Mouse (Mus musculus): ENCODE measurements around the gene Cdk14. TPM values are rescaled to one million over a fixed set of nuclear protein-coding genes. Genes with fewer than 3 reads are reported as not detected.
A peak's percentile ranks its signal among the peaks of the same experiment; 100 is the strongest.

Cdk14 gene
- polyA plus RNA-seq, 1 experiment = 2.6 TPM

DNA sequence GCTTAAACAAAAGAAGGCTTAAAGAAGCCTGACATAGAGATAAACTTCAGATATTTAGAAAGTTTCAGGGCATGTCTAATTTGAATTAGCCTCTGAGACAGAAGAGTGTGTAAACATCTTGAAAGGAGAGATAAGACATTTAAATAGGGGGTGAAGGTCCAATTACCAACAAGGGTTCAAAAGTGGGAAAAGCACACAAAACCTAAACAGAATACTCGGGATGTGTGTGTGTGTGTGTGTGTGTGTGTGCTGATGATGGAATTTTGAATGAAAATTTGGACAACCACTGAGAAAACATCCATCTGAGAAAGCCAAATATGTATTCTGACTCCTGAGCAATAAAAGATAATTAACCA lies 208.4 kb downstream of the Cdk14 start:
- Histone ChIP-seq H3K4me1 (ENCODE audit: control insufficient read depth, insufficient read depth, low read length) (no peaks in the 10 kb centered on the region), H3K27ac (ENCODE audit: insufficient read depth, low read depth, low read length) (no peak overlapping the region), H3K27me3 (replicated peaks; ENCODE audit: control insufficient read depth, insufficient read depth, low read length) (no peaks in the 10 kb centered on the region), H3K4me3 (ENCODE audit: insufficient read depth, low read depth, low read length) (no peak overlapping the region), H3K36me3 (ENCODE audit: control insufficient read depth, insufficient read depth, low read length) (no peaks in the 10 kb centered on the region)
- WGBS = 68% methylated on average over 1 of the region's 1 CpGs
- DNase-seq = no peak
- TF ChIP-seq CTCF (conservative IDR thresholded peaks at IDR 0.05; ENCODE audit: insufficient read depth, insufficient read length, low read depth, low read length) (no peak), POLR2A (IDR thresholded peaks at IDR 0.05; ENCODE audit: low read depth, low read length) (no peak)

GRCm38 (mm10) chr5:5211034-5211779 lies 208.9 kb downstream of the Cdk14 start:
- Histone ChIP-seq H3K27ac (ENCODE audit: insufficient read depth, low read depth, low read length) (no peak overlapping the region), H3K27me3 (replicated peaks; ENCODE audit: control insufficient read depth, insufficient read depth, low read length) (no peaks in the 10 kb centered on the region), H3K4me1 (ENCODE audit: control insufficient read depth, insufficient read depth, low read length) (no peaks in the 10 kb centered on the region), H3K36me3 (ENCODE audit: control insufficient read depth, insufficient read depth, low read length) (no peaks in the 10 kb centered on the region), H3K4me3 (ENCODE audit: insufficient read depth, low read depth, low read length) (no peak overlapping the region)
- no peak for TF ChIP-seq POLR2A (IDR thresholded peaks at IDR 0.05; ENCODE audit: low read depth, low read length)
- no peak for TF ChIP-seq CTCF (conservative IDR thresholded peaks at IDR 0.05; ENCODE audit: insufficient read depth, insufficient read length, low read depth, low read length)
- peak; percentile 1 for DNase-seq
- 63% methylated on average over 7 of the region's 7 CpGs for WGBS

GRCm38 (mm10) chr5:5208016-5208415 lies 212.1 kb downstream of the Cdk14 start:
- Histone ChIP-seq H3K27me3 (replicated peaks; ENCODE audit: control insufficient read depth, insufficient read depth, low read length) (no peaks in the 10 kb centered on the region), H3K27ac (ENCODE audit: insufficient read depth, low read depth, low read length) (no peak overlapping the region), H3K4me1 (ENCODE audit: control insufficient read depth, insufficient read depth, low read length) (no peaks in the 10 kb centered on the region), H3K4me3 (ENCODE audit: insufficient read depth, low read depth, low read length) (no peak overlapping the region), H3K36me3 (ENCODE audit: control insufficient read depth, insufficient read depth, low read length) (no peaks in the 10 kb centered on the region)
- no peak for DNase-seq
- 84% methylated on average over 4 of the region's 4 CpGs for WGBS
- TF ChIP-seq POLR2A (IDR thresholded peaks at IDR 0.05; ENCODE audit: low read depth, low read length) = no peak
- no peak for TF ChIP-seq CTCF (conservative IDR thresholded peaks at IDR 0.05; ENCODE audit: insufficient read depth, insufficient read length, low read depth, low read length)

GRCm38 (mm10) chr5:5206012-5206411 lies 214.1 kb downstream of the Cdk14 start:
- no peaks in the 10 kb centered on the region for H3K36me3 ChIP-seq (ENCODE audit: control insufficient read depth, insufficient read depth, low read length)
- H3K27me3 ChIP-seq (replicated peaks; ENCODE audit: control insufficient read depth, insufficient read depth, low read length) = no peaks in the 10 kb centered on the region
- H3K27ac ChIP-seq (ENCODE audit: insufficient read depth, low read depth, low read length) = no peak overlapping the region
- 78% methylated on average over 9 of the region's 9 CpGs for WGBS
- H3K4me1 ChIP-seq (ENCODE audit: control insufficient read depth, insufficient read depth, low read length) = no peaks in the 10 kb centered on the region
- no peak overlapping the region for H3K4me3 ChIP-seq (ENCODE audit: insufficient read depth, low read depth, low read length)
- DNase-seq = no peak
- no peak for TF ChIP-seq POLR2A (IDR thresholded peaks at IDR 0.05; ENCODE audit: low read depth, low read length)
- no peak for TF ChIP-seq CTCF (conservative IDR thresholded peaks at IDR 0.05; ENCODE audit: insufficient read depth, insufficient read length, low read depth, low read length)

DNA sequence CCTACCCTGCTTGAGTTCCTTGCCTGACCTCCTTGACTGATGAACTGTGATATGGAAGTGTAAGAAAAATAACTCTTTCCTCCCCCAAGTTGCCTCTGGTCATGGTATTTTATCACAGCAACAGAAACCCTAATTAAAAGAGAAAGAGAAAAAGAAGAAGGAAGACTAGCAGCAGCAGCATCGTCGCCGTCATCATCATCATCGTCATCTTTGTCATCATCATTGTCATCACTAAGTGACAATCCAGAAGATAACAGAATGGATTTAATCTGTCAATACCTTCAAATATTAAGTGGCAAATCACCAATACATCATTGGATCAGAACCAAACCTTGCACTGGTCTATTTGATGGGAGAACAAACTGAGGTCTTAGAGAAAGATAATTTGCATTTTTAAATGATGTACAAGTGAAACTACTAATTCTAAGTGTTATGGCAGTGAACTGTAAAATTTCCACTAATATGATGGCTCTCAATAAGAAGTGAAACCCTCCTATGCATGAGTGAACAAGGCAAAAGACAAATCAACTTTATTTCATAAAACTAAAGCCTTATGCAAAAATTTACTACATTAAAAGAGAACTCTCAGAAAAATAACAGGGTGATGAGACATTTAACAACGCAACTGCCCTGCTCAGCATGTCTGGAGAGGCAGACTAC lies 225.4 kb downstream of the Cdk14 start:
- Histone ChIP-seq H3K36me3 (ENCODE audit: control insufficient read depth, insufficient read depth, low read length) (no peaks in the 10 kb centered on the region), H3K4me1 (ENCODE audit: control insufficient read depth, insufficient read depth, low read length) (no peaks in the 10 kb centered on the region), H3K4me3 (ENCODE audit: insufficient read depth, low read depth, low read length) (no peak overlapping the region), H3K27me3 (replicated peaks; ENCODE audit: control insufficient read depth, insufficient read depth, low read length) (no peaks in the 10 kb centered on the region), H3K27ac (ENCODE audit: insufficient read depth, low read depth, low read length) (no peak overlapping the region)
- WGBS = 94% methylated on average over 5 of the region's 5 CpGs
- TF ChIP-seq POLR2A (IDR thresholded peaks at IDR 0.05; ENCODE audit: low read depth, low read length) = no peak
- no peak for TF ChIP-seq CTCF (conservative IDR thresholded peaks at IDR 0.05; ENCODE audit: insufficient read depth, insufficient read length, low read depth, low read length)
- DNase-seq = no peak

DNA sequence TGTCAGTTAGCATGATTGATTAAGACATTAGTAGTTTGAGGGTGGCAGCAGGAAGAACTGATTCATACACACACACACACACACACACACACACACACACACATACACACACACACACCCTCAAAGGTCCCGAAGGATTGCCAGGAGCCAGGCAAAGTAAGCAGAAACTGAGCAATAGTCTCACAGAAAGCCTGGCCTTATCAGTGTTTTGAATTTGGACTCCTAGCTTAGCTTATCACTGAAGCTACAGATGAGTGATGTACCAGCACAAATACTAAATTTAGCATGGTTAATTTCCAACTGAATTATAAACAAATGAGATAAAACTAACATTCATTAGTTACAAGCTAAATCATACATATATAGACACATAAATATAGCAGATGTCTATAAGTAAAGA lies 230.5 kb downstream of the Cdk14 start:
- WGBS = 60% methylated on average over 1 of the region's 1 CpGs
- no peaks in the 10 kb centered on the region for H3K27me3 ChIP-seq (replicated peaks; ENCODE audit: control insufficient read depth, insufficient read depth, low read length)
- no peak overlapping the region for H3K4me3 ChIP-seq (ENCODE audit: insufficient read depth, low read depth, low read length)
- no peak for DNase-seq
- no peak overlapping the region for H3K27ac ChIP-seq (ENCODE audit: insufficient read depth, low read depth, low read length)
- TF ChIP-seq POLR2A (IDR thresholded peaks at IDR 0.05; ENCODE audit: low read depth, low read length) (no peak), CTCF (conservative IDR thresholded peaks at IDR 0.05; ENCODE audit: insufficient read depth, insufficient read length, low read depth, low read length) (no peak)
- H3K36me3 ChIP-seq (ENCODE audit: control insufficient read depth, insufficient read depth, low read length) = no peaks in the 10 kb centered on the region
- H3K4me1 ChIP-seq (ENCODE audit: control insufficient read depth, insufficient read depth, low read length) = no peaks in the 10 kb centered on the region

DNA sequence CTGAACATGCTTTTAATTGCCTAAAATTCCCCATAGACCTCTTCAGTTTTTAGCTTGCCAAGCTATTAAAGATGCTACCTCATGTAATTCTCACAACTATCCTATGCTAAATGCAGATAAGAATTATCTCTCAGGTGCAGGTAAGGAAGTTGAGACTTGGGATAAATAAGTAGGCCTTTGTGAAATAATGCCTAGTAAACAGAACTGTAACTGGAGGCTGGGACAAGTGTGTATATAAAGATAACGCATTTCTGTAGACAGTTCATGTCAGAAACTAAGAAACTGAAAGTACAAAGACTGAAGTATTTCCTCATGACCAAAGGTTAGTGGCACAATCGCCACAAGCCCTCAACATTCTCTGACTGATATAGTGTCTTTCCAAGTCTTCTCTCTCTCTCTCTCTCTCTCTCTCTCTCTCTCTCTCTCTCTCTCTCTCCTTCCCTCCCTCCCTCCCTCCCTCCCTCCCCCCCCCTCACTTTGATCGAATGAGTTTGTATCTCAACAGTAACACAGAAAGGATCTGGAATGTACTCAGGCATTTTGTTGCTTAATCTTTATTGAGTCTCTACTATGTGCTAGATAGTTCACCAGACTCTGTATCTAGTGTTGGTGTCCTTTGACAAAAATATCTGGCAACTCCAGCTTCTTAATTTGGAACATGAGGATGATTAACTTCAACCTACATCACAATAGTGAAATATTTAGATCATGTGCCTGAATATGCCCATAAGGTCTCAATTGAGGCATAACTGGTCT lies 233.9 kb downstream of the Cdk14 start:
- Histone ChIP-seq H3K4me3 (ENCODE audit: insufficient read depth, low read depth, low read length) (no peak overlapping the region), H3K27me3 (replicated peaks; ENCODE audit: control insufficient read depth, insufficient read depth, low read length) (no peaks in the 10 kb centered on the region), H3K36me3 (ENCODE audit: control insufficient read depth, insufficient read depth, low read length) (no peaks in the 10 kb centered on the region), H3K4me1 (ENCODE audit: control insufficient read depth, insufficient read depth, low read length) (no peaks in the 10 kb centered on the region), H3K27ac (ENCODE audit: insufficient read depth, low read depth, low read length) (no peak overlapping the region)
- no peak for DNase-seq
- 58% methylated on average over 3 of the region's 3 CpGs for WGBS
- no peak for TF ChIP-seq CTCF (conservative IDR thresholded peaks at IDR 0.05; ENCODE audit: insufficient read depth, insufficient read length, low read depth, low read length)
- TF ChIP-seq POLR2A (IDR thresholded peaks at IDR 0.05; ENCODE audit: low read depth, low read length) = no peak

Data from kidney, adult 2 months (tissue).